Mouse (Mus musculus) stomach, embryonic 14.5 days (tissue): ENCODE measurements around the gene Pym1. TPM values are rescaled to one million over a fixed set of nuclear protein-coding genes. Genes with fewer than 3 reads are reported as not detected.
A peak's percentile ranks its signal among the peaks of the same experiment; 100 is the strongest.

Experiments
- ATAC-seq: fragments of 200-750 bp; cut with Nextera tagmentation; 2 replicates; pipeline ENCODE4 v1.8.0; 2017; ENCODE audit warnings: low read depth, moderate TSS enrichment; ENCODE audit not compliant: insufficient number of reproducible peaks, insufficient read depth, low FRiP score
- H3K27ac ChIP-seq: fragments of 300-500 bp; sonication (generic); 2 replicates; pipeline ENCODE4 v1.5.1; 2014; ENCODE audit warnings: mild to moderate bottlenecking, low read length, moderate library complexity, mixed read lengths
- H3K27me3 ChIP-seq: fragments of 300-500 bp; sonication (generic); 2 replicates; pipeline ENCODE4 v1.6.1; 2014; ENCODE audit warnings: low read length, control low read depth, mixed read lengths; ENCODE audit not compliant: control insufficient read depth, insufficient read depth
- H3K36me3 ChIP-seq: fragments of 300-500 bp; sonication (generic); 2 replicates; pipeline ENCODE4 v1.6.1; 2014; ENCODE audit warnings: mild to moderate bottlenecking, control low read depth, low read length, moderate library complexity, mixed read lengths; ENCODE audit not compliant: control insufficient read depth, insufficient read depth
- H3K4me1 ChIP-seq: fragments of 300-500 bp; sonication (generic); 2 replicates; pipeline ENCODE4 v1.6.1; 2014; ENCODE audit warnings: low read length, control low read depth, mixed read lengths; ENCODE audit not compliant: control insufficient read depth, insufficient read depth
- H3K4me2 ChIP-seq: fragments of 300-500 bp; sonication (generic); replicated peaks from 2 replicates; pipeline ENCODE4 v1.6.1; 2014; ENCODE audit warnings: low read depth, low read length, control low read depth
- H3K4me3 ChIP-seq: fragments of 300-500 bp; sonication (generic); 2 replicates; pipeline ENCODE4 v1.5.1; 2014; ENCODE audit warnings: low read depth, low read length, control low read depth
- H3K9ac ChIP-seq: fragments of 300-500 bp; sonication (generic); replicated peaks from 2 replicates; pipeline ENCODE4 v1.6.1; 2014; ENCODE audit warnings: low read depth, mild to moderate bottlenecking, control low read depth, low read length, moderate library complexity, mixed read lengths
- H3K9me3 ChIP-seq: fragments of 300-500 bp; sonication (generic); 2 replicates; pipeline ENCODE4 v1.6.1; 2016; ENCODE audit warnings: low read depth, low read length, control low read depth; ENCODE audit not compliant: control insufficient read depth
- WGBS: fragments of 180-500 bp; shearing (Covaris S2); extraction: QIAGEN DNeasy Blood & Tissue Kit; methylation state at CpG from one replicate; pipeline ENCODE4 v1.1.7; 2014; 5-methylcytosine and 5-hydroxymethylcytosine counted together
- polyA plus RNA-seq: library from polyadenylated mRNA; unstranded; fragments of >200 nt; fragmentation: Nextera tagmentation; extraction: Ambion mirVana; gene quantifications from 2 replicates; pipeline ENCODE4 v1.2.1, GENCODE M21; 2014

Pym1 gene
- polyA plus RNA-seq, 1 experiment from 2014 or later: 38.7 TPM

- ATAC-seq: peak; percentile 93
- Histone ChIP-seq H3K4me3 (peak overlapping the region; percentile 67), H3K9ac (peak overlapping the region; percentile 79), H3K4me2 (peak overlapping the region; percentile 73), H3K36me3 (peaks cover 12% of the 10 kb centered on the region), H3K9me3 (no peaks in the 10 kb centered on the region), H3K27me3 (no peaks in the 10 kb centered on the region), H3K27ac (peak overlapping the region; percentile 98), H3K4me1 (peaks cover 36% of the 10 kb centered on the region)
- WGBS: under 1% methylated on average over 63 of the region's 70 CpGs
These were observed 57.7 kb downstream of the Pym1 start for GRCm38 (mm10) chr10:128805092-128806000.

DNA sequence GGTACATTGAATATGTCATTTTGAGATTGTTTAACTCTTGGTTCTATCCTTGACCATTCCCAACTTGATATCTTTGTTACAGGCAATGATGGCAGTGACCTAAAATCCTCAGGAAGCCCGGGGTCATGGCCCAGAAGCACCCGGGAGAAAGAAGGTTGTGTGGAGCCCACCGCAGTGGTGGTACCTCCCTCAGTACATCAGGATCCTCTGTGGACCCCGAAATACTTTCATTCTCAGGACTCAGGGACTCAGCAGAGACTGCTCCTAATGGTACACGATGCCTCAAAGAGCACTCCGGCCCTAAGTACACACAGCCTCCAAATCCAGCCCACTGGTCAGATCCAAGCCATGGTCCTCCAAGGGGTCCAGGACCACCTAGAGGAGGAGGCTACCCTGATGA lies 58.4 kb downstream of the Pym1 start:
- peak overlapping the region; percentile 98; the same call in 1 of the 2 replicates for H3K27ac ChIP-seq
- peaks cover 36% of the 10 kb centered on the region for H3K4me1 ChIP-seq
- WGBS: 60% methylated on average over 6 of the region's 6 CpGs
- no peak for ATAC-seq
- no peaks in the 10 kb centered on the region for H3K9me3 ChIP-seq
- no peaks in the 10 kb centered on the region for H3K27me3 ChIP-seq
- H3K4me3 ChIP-seq: peak overlapping the region; percentile 67
- peak overlapping the region; percentile 73 for H3K4me2 ChIP-seq
- H3K36me3 ChIP-seq: peaks cover 10% of the 10 kb centered on the region
- peak overlapping the region; percentile 21; the same call in 1 of the 2 replicates for H3K9ac ChIP-seq

DNA sequence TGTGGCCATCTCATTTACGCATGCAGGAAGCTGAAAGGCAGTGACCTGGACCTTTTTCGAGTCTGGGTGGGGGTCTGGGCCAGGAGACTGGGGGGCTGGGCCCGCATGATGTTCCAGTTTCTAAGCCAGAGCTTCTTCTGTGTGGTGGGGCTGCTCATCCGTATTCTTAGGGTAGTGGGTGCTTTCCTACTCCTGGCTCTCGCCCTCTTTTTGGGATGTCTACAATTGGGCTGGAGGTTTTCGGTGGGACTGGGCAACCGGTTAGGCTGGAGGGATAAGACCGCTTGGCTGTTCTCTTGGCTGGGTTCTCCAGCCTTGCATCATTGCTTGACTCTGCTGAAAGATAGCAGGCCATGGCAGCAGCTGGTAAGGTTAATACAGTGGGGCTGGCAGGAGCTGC lies 59.3 kb downstream of the Pym1 start:
- no peaks in the 10 kb centered on the region for H3K9me3 ChIP-seq
- H3K4me1 ChIP-seq: peaks cover 36% of the 10 kb centered on the region
- peaks cover 9% of the 10 kb centered on the region for H3K36me3 ChIP-seq
- H3K4me2 ChIP-seq: peak overlapping the region; percentile 73
- no peaks in the 10 kb centered on the region for H3K27me3 ChIP-seq
- no peak overlapping the region for H3K27ac ChIP-seq
- H3K9ac ChIP-seq: peak overlapping the region; percentile 21; the same call in 1 of the 2 replicates
- 88% methylated on average over 8 of the region's 8 CpGs for WGBS
- no peak for ATAC-seq
- peak overlapping the region; percentile 67 for H3K4me3 ChIP-seq

Other genes starting within 250 kb of the Pym1 start
- 3.2 and 3.4 TPM in 2 replicates for gene Myl6b, start 249.2 kb upstream of the Pym1 start, polyA plus RNA-seq
- gene Esyt1, start 222.0 kb upstream of the Pym1 start, polyA plus RNA-seq: 25.8 and 28.9 TPM in 2 replicates
- 8.8 and 10.7 TPM in 2 replicates for gene Zc3h10, start 200.1 kb upstream of the Pym1 start, polyA plus RNA-seq
- 4,724 and 5,059 TPM in 2 replicates for gene Rpl41, start 198.6 kb upstream of the Pym1 start, polyA plus RNA-seq
- gene Pa2g4, start 181.9 kb upstream of the Pym1 start, polyA plus RNA-seq: 210 and 218 TPM in 2 replicates
- gene Erbb3, start 158.2 kb upstream of the Pym1 start, polyA plus RNA-seq: 27.1 TPM in 2 replicates
- gene Rps26, start 121.1 kb upstream of the Pym1 start, polyA plus RNA-seq: 1,148 and 1,216 TPM in 2 replicates
- gene Ikzf4, start 101.9 kb upstream of the Pym1 start, polyA plus RNA-seq: 3.5 and 4.9 TPM in 2 replicates
- 14.6 and 16.3 TPM in 2 replicates for gene Suox, start 73.8 kb upstream of the Pym1 start, polyA plus RNA-seq
- gene Rab5b, start 51.6 kb upstream of the Pym1 start, polyA plus RNA-seq: 65.9 and 70.7 TPM in 2 replicates
- gene Pmel, start 43.7 kb upstream of the Pym1 start, polyA plus RNA-seq: 1.7 and 2.3 TPM in 2 replicates
- gene Cdk2, start 42.9 kb upstream of the Pym1 start, polyA plus RNA-seq: 90.3 and 92.1 TPM in 2 replicates
- gene Dgka, start 3.0 kb upstream of the Pym1 start, polyA plus RNA-seq: 17.5 and 17.9 TPM in 2 replicates
- gene Mmp19, start 43.0 kb downstream of the Pym1 start, polyA plus RNA-seq: 0.78 and 1.2 TPM in 2 replicates
- gene Dnajc14, start 56.2 kb downstream of the Pym1 start, polyA plus RNA-seq: 40.0 and 40.2 TPM in 2 replicates
- 17.2 and 19.3 TPM in 2 replicates for gene Tmem198b, start 56.5 kb downstream of the Pym1 start, polyA plus RNA-seq
- gene Sarnp, start 69.4 kb downstream of the Pym1 start, polyA plus RNA-seq: 204 and 209 TPM in 2 replicates
- 69.6 and 76.6 TPM in 2 replicates for gene Ormdl2, start 73.8 kb downstream of the Pym1 start, polyA plus RNA-seq
- 4.2 and 4.6 TPM in 2 replicates for gene Gdf11, start 143.8 kb downstream of the Pym1 start, polyA plus RNA-seq
- 663 and 664 TPM in 2 replicates for gene Cd63, start 153.1 kb downstream of the Pym1 start, polyA plus RNA-seq
- 14.9 and 17.1 TPM in 2 replicates for gene Rdh5, start 175.0 kb downstream of the Pym1 start, polyA plus RNA-seq
- 222 and 236 TPM in 2 replicates for gene Bloc1s1, start 176.1 kb downstream of the Pym1 start, polyA plus RNA-seq
- 2.6 and 4.4 TPM in 2 replicates for gene Itga7, start 185.9 kb downstream of the Pym1 start, polyA plus RNA-seq
- gene Mettl7b, start 213.1 kb downstream of the Pym1 start, polyA plus RNA-seq: 0.35 TPM in 1 of 2 replicates, not detected in the other
- gene Olfr9, start 241.5 kb downstream of the Pym1 start, polyA plus RNA-seq: not detected in 2 replicates